Mouse (Mus musculus): ENCODE results near the gene Zfp367.

GRCm38 (mm10) chr13:64100186-64100585 lies 52.8 kb downstream of the Zfp367 start:
- TF ChIP-seq TAL1 (IDR thresholded peaks at IDR 0.05; ENCODE audit: low read length) (no peak), GATA1 (IDR thresholded peaks at IDR 0.05; ENCODE audit: low read length) (no peak)
